Mouse (Mus musculus): ENCODE data around the gene Cog4.
"Not testable (repeated sequence)": the region's sequence is repeated elsewhere in the genome, so short reads cannot be mapped to it uniquely, and the experiment has no call there.

Cog4 gene

GRCm38 (mm10) chr8:110892040-110892439 lies 45.6 kb downstream of the Cog4 start:
- no peak for DNase-seq (ENCODE audit: low read depth)

DNA sequence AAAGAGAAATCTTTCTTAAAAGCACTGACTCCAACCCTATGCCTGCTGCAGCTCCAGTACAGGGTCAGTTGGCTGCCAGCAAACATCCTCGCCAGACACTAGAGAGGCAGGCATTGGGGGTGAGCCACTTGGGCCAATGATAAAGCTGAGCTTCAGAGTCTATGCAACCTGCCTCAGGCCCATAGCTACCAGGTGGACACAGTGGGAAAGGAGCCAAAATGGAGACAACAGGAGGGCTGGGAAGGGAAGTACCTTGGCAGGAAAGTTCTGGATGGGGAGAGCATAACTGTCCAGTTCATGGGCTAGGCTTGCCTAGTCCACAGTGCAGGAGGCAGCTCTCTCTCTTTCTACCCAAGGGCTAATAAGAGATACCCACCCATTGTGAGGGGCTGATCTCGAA lies 46.5 kb downstream of the Cog4 start:
- no peak for DNase-seq (ENCODE audit: low read depth)

DNA sequence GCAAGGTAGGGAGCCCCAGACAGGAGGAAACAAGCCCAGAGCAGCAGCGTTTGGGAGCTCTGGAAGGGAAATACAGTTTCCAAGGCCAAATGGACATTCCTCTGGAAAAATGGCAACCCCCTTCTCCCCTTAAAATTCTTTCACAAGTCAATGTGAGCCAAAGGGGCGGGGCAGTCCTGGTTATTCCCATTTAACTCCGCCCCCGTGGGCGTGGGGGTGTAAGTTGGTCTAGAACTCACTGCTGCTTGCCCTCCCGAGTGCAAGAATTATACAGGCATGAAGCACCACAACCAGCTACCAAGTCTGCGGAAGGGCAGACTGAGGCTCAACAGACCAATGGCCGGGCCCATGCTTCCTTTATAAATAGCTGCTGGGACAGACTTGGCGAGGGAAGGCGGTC lies 48.5 kb downstream of the Cog4 start:
- no peak for DNase-seq (ENCODE audit: low read depth)

- DNase-seq (ENCODE audit: low read depth) = no peak
Observed at GRCm38 (mm10) chr8:110895254-110895653, 48.9 kb downstream of the Cog4 start.

- DNase-seq (ENCODE audit: low read depth) = no peak
Observed at GRCm38 (mm10) chr8:110895812-110896211, 49.4 kb downstream of the Cog4 start.

- no peak for DNase-seq (ENCODE audit: low read depth)
Observed at GRCm38 (mm10) chr8:110897495-110897894, 51.1 kb downstream of the Cog4 start.

DNA sequence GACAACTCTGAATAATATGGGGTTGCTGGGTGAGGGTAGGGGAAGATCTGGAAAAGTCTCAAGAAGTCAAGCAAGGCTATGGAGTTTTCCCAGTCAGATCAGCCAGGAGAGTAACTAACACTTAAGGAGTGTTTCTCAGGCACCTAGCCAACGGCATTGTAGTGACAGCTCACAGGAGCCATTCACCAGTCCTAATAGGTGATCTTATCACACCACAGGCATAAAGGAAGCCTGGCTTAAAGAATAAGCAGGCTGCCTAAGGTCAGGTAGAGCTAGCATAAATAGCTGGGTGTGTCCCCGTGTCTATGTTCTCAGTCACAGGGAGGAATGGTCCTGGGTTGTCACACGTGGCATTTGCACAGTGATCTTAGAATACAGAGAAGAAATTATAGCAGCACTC lies 54.7 kb downstream of the Cog4 start:
- DNase-seq (ENCODE audit: low read depth) = no peak

DNA sequence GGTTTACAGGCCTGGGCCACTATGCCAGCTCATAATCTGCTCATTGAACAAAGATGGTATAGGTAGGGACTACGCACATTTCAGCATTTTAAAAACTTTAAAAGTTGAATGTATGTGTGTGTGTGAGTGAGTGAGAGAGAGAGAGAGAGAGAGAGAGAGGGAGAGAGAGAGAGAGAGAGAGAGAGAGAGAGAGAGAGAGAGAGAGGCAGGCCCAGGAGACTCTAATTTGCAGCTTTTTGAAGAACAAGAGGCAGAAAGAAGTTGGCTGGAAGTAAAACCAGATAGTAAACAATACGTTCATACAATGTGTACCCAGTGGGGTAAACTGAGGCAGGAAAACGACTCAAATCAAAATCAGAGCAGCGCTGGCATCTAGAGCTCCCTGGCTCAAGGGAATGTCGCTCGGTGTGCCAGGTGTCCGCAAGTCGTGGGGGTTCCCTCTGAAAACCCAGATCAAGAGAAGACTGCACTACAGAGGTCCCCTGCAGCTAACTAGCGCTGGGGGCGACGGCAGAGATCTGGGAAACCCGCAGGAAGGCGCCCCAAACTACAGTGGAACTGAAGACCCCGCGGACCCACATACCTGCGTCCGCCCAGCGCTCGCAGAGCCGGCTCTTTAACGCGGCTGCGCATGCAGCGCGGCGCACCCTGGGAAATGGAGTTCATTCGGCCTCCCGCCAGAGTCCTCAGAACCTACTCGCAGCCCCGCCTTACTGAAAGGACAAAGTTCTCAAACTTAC lies 55.6 kb downstream of the Cog4 start, which contains the start of gene Fuk:
Gene Fuk, minus strand, starts transcription at position 650 of the 740 bp plus-strand sequence.
- DNase-seq (ENCODE audit: low read depth) = peak; percentile 60

DNA sequence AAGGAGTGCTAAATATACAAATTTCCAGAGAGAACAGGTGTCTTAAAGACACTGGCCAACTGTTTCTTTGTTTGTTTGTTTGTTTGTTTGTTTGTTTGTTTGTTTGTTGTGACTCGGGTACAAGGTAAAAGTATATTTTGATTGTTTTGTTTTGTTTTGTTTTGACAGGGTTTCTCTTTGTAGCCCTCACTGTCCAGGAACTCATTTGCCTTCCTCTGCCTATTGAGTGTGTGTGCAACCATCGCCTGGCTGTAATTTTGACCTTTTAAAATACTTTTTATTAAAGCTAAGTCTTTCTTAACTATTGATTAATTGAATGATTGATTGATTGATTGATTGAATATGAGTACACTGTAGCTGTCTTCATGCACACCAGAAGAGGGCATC lies 56.2 kb downstream of the Cog4 start:
- DNase-seq (ENCODE audit: low read depth) = no peak

GRCm38 (mm10) chr8:110905404-110905803 lies 59.0 kb downstream of the Cog4 start:
- DNase-seq (ENCODE audit: low read depth) = no peak

GRCm38 (mm10) chr8:110906682-110907081 lies 60.3 kb downstream of the Cog4 start:
- no peak for DNase-seq (ENCODE audit: low read depth)

GRCm38 (mm10) chr8:110909850-110910249 lies 63.5 kb downstream of the Cog4 start:
- DNase-seq (ENCODE audit: low read depth) = not testable (repeated sequence)

DNA sequence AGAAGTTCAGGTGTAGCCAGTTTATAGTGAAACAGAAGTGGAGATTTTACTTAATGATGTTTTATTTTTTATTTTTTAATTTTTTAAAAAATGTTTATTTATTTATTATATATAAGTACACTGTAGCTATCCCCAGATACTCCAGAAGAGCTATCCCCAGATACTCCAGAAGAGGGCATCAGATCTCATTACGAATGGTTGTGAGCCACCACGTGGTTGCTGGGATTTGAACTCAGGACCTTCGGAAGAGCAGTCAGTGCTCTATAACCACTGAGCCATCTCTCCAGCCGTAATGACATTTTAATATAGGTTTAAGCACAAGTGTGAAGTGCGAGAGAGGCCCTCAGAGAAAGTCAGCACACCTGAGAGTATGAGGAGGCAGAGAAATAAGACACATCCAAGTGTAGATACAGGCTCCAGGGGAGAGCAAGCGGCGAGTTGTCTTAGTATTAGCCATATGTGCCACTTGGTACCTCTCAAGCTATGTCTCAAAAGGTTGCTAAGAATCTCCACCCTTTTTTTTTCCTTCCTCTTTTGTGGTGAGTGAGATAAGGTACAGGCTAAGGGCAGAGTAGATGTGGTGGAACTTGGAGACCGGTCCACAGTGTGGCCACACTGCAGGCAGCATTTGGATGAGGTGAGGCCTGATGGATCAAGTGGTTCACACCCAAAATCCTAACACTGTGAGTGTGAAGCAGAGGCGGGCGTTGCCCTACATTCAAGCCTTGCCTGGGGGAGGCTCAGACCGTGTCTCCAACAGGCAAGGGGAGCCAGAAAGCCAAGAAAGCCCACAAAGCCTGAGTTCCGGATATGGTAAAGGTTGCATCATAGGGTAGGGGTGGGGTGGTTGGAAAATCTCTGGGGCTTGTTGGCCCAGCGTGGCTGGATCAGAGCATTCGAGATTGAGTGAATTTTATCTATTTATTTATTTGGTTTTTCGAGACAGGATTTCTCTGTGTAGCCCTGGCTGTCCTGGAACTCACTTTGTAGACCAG lies 65.5 kb downstream of the Cog4 start:
- DNase-seq (ENCODE audit: low read depth) = peak; percentile 43

GRCm38 (mm10) chr8:110917415-110917814 lies 71.0 kb downstream of the Cog4 start:
- no peak for DNase-seq (ENCODE audit: low read depth)

DNA sequence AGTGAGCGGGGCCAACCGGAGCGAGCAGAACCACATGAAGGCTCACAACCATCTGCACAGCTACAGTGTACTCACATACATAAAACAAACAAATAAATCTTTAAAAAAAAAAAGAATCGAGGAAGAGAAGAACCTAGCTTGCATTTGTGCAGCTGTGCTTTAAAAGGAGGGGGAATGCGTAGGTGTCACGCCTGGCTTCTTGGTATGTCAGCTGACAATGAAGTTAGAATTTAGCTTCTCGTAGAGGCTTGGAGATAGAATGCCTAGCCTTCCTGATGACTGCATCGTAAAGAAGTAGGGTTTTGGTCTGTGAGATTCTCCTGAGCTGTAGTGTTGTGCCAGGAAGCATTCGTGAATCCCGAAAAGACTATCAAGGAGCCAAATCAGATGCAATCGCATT lies 71.6 kb downstream of the Cog4 start:
- no peak for DNase-seq (ENCODE audit: low read depth)

GRCm38 (mm10) chr8:110918460-110918859 lies 72.1 kb downstream of the Cog4 start:
- DNase-seq (ENCODE audit: low read depth) = no peak

DNA sequence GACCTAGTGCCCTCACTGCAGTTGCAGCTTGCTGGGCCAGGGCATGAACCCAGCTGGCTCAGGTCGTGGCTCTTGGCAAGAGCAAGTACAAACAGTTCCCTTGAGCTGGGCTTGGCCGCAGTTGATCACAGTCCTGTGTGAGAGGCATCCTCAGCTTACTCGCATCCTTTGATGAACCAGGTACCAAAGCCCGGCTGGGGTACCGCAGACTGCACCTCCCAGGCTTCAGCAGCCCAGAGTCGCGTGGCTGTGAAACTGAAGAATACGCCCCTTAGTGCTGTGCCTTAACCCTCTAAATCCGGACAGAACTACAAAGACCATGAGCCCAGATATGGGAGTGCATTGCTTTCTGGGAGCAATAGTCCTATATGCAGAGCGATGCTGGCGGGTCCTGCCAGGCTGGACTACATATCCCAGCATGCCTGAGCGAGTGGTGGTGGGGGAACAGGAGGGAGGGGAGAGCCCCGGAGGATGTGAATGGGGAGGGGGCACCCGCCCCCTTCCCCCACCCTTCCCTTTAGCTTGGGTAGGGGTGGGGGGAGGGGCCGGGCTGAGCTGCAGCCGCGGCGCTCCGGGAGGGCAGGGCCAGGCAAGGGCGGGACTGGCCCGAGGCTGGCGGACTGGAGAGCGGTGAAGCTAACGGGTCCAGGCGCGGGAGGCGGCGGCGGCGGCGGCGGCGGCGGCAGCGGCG lies 73.1 kb downstream of the Cog4 start, which contains the start of gene St3gal2:
Gene St3gal2, plus strand, starts transcription at position 582 of the 691 bp plus-strand sequence.
- DNase-seq (ENCODE audit: low read depth) = peak; percentile 62

GRCm38 (mm10) chr8:110920032-110920772 lies 73.8 kb downstream of the Cog4 start:
- DNase-seq (ENCODE audit: low read depth) = no peak

DNA sequence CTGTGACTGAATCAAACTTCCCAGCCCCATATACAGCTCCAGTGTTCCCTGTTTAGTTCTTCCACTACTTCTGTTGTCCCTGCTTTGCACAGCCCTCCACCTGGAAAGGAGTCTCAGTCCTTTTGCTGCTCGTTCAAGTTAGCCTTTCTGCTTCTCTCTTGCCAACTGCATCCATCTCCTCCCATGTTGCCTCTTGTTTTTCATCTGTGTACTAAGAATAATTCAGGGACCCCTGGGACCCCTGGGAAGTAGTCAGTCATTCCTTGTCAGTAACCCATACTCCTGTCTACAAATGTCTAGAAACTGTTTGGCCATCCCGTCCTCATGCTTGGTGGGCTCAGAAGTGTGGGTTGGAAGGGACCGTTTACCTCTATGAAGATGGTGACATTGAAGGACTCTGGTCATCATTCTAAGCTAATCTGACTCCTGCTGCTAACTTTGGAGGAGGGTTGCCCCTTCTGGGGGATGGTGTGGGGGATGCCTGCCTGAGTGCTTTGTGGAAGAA lies 74.4 kb downstream of the Cog4 start:
- no peak for DNase-seq (ENCODE audit: low read depth)

GRCm38 (mm10) chr8:110921492-110922230 lies 75.3 kb downstream of the Cog4 start:
- DNase-seq (ENCODE audit: low read depth) = peak; percentile 39
